Mouse (Mus musculus) testis, adult 2 months (tissue): ENCODE results near the gene Nav2. TPM values are rescaled to one million over a fixed set of nuclear protein-coding genes. Genes with fewer than 3 reads are reported as not detected.

Experiments
- H3K27ac ChIP-seq: fragments of 200-500 bp; 2 replicates; pipeline ENCODE4 v1.5.1; 2012; ENCODE audit warnings: low read depth, low read length; ENCODE audit not compliant: control insufficient read depth, insufficient read depth
- H3K27me3 ChIP-seq: fragments of 200-500 bp; 2 replicates; pipeline ENCODE4 v1.6.1; 2012; ENCODE audit warnings: mild to moderate bottlenecking, low read length, moderate library complexity; ENCODE audit not compliant: control insufficient read depth, insufficient read depth
- H3K36me3 ChIP-seq: fragments of 200-500 bp; 2 replicates; pipeline ENCODE4 v1.6.1; 2012; ENCODE audit warnings: mild to moderate bottlenecking, low read length; ENCODE audit not compliant: control insufficient read depth, insufficient read depth
- H3K4me1 ChIP-seq: fragments of 200-500 bp; 2 replicates; pipeline ENCODE4 v1.6.1; 2012; ENCODE audit warnings: low read length; ENCODE audit not compliant: control insufficient read depth, insufficient read depth
- H3K4me3 ChIP-seq: fragments of 200-500 bp; 2 replicates; pipeline ENCODE4 v1.5.1; 2012; ENCODE audit warnings: low read depth, mild to moderate bottlenecking, low read length, moderate library complexity, mixed read lengths; ENCODE audit not compliant: control insufficient read depth
- CTCF ChIP-seq: fragments of 200-500 bp; IDR thresholded peaks from 2 replicates; pipeline ENCODE4 v1.5.1; 2012; ENCODE audit warnings: low read depth, mild to moderate bottlenecking, inconsistent platforms, low read length, moderate library complexity; ENCODE audit not compliant: control insufficient read depth, insufficient read depth, insufficient replicate concordance
- POLR2A ChIP-seq: fragments of 200-500 bp; IDR thresholded peaks from 2 replicates; pipeline ENCODE4 v1.6.1; 2012; ENCODE audit warnings: low read depth, mild to moderate bottlenecking, inconsistent platforms, low read length, moderate library complexity; ENCODE audit not compliant: control insufficient read depth
- polyA plus RNA-seq: library from polyadenylated mRNA; depleted of rRNA; stranded (reverse); fragments of >200 nt; gene quantifications from 2 replicates; pipeline ENCODE4 v1.2.3, GENCODE M21; 2012

Gene Nav2
- polyA plus RNA-seq, 1 experiment, result 20.8 TPM

- H3K27ac ChIP-seq, result no peak overlapping the region
- H3K36me3 ChIP-seq, result no peaks in the 10 kb centered on the region
- H3K4me1 ChIP-seq, result no peaks in the 10 kb centered on the region
- TF ChIP-seq CTCF, result no peak
- no peak for TF ChIP-seq POLR2A
- H3K4me3 ChIP-seq, result no peak overlapping the region
- H3K27me3 ChIP-seq, result no peaks in the 10 kb centered on the region
Measured at GRCm38 (mm10) chr7:49225741-49226140, 317.2 kb downstream of the Nav2 start.

GRCm38 (mm10) chr7:49232969-49233368, 324.5 kb downstream of the Nav2 start:
- no peaks in the 10 kb centered on the region for H3K36me3 ChIP-seq

GRCm38 (mm10) chr7:49234288-49234687, 325.8 kb downstream of the Nav2 start:
- H3K4me1 ChIP-seq, result no peaks in the 10 kb centered on the region
- no peaks in the 10 kb centered on the region for H3K27me3 ChIP-seq
- no peak overlapping the region for H3K4me3 ChIP-seq
- H3K27ac ChIP-seq, result no peak overlapping the region
- TF ChIP-seq CTCF (no peak), POLR2A (no peak)
- H3K36me3 ChIP-seq, result no peaks in the 10 kb centered on the region

More at GRCm38 (mm10) chr7:49232969-49233368, 324.5 kb downstream of the Nav2 start:
- TF ChIP-seq CTCF (no peak), POLR2A (no peak)
- no peaks in the 10 kb centered on the region for H3K27me3 ChIP-seq
- no peak overlapping the region for H3K27ac ChIP-seq
- no peaks in the 10 kb centered on the region for H3K4me1 ChIP-seq
- H3K4me3 ChIP-seq, result no peak overlapping the region

GRCm38 (mm10) chr7:49235271-49235681, 326.8 kb downstream of the Nav2 start:
- TF ChIP-seq POLR2A (no peak), CTCF (no peak)
- H3K27me3 ChIP-seq, result no peaks in the 10 kb centered on the region
- no peak overlapping the region for H3K27ac ChIP-seq
- H3K4me1 ChIP-seq, result no peaks in the 10 kb centered on the region
- H3K36me3 ChIP-seq, result no peaks in the 10 kb centered on the region
- H3K4me3 ChIP-seq, result no peak overlapping the region

- TF ChIP-seq POLR2A (no peak), CTCF (no peak)
- Histone ChIP-seq H3K36me3 (no peaks in the 10 kb centered on the region), H3K4me1 (no peaks in the 10 kb centered on the region), H3K4me3 (no peak overlapping the region), H3K27ac (no peak overlapping the region), H3K27me3 (no peaks in the 10 kb centered on the region)
Measured at GRCm38 (mm10) chr7:49235821-49236220, 327.3 kb downstream of the Nav2 start.

- Histone ChIP-seq H3K4me3 (no peak overlapping the region), H3K36me3 (no peaks in the 10 kb centered on the region), H3K27ac (no peak overlapping the region), H3K4me1 (peaks cover 4% of the 10 kb centered on the region), H3K27me3 (no peaks in the 10 kb centered on the region)
- no peak for TF ChIP-seq POLR2A
- TF ChIP-seq CTCF, result no peak
Measured at GRCm38 (mm10) chr7:49240461-49240860, 331.9 kb downstream of the Nav2 start.

GRCm38 (mm10) chr7:49241229-49241751, 332.8 kb downstream of the Nav2 start:
- Histone ChIP-seq H3K4me3 (no peak overlapping the region), H3K4me1 (peaks cover 9% of the 10 kb centered on the region), H3K27me3 (no peaks in the 10 kb centered on the region), H3K27ac (no peak overlapping the region), H3K36me3 (no peaks in the 10 kb centered on the region)
- no peak for TF ChIP-seq CTCF

GRCm38 (mm10) chr7:49242261-49242660, 333.7 kb downstream of the Nav2 start:
- no peak overlapping the region for H3K27ac ChIP-seq
- no peaks in the 10 kb centered on the region for H3K36me3 ChIP-seq
- no peaks in the 10 kb centered on the region for H3K27me3 ChIP-seq
- peaks cover 16% of the 10 kb centered on the region for H3K4me1 ChIP-seq
- H3K4me3 ChIP-seq, result no peak overlapping the region
- no peak for TF ChIP-seq CTCF
